Mouse (Mus musculus) liver, postnatal 0 days (tissue): ENCODE measurements around the gene Rnase2a. TPM values are rescaled to one million over a fixed set of nuclear protein-coding genes. Genes with fewer than 3 reads are reported as not detected.

Experiments
- polyA plus RNA-seq: library from polyadenylated mRNA; unstranded; fragments of >200 nt; fragmentation: Nextera tagmentation; extraction: Ambion mirVana; gene quantifications from 2 replicates; pipeline ENCODE4 v1.2.1, GENCODE M21; 2015

Gene Rnase2a
- polyA plus RNA-seq, 1 experiment from 2014 or later, result not detected

Other genes starting within 250 kb of the Rnase2a start
- gene Rnase10, start 248.4 kb downstream of the Rnase2a start, polyA plus RNA-seq, result not detected in 2 replicates
- gene Rnase9, start 214.2 kb downstream of the Rnase2a start, polyA plus RNA-seq, result not detected in 2 replicates
- gene Rnase11, start 205.9 kb downstream of the Rnase2a start, polyA plus RNA-seq, result not detected in 2 replicates
- gene Rnase12, start 198.5 kb downstream of the Rnase2a start, polyA plus RNA-seq, result 1.3 and 1.6 TPM in 2 replicates
- not detected in 2 replicates for gene Olfr750, start 181.7 kb downstream of the Rnase2a start, polyA plus RNA-seq
- gene Rnase4, start 165.0 kb downstream of the Rnase2a start, polyA plus RNA-seq, result 221 and 337 TPM in 2 replicates
- gene Ang, start 165.0 kb downstream of the Rnase2a start, polyA plus RNA-seq, result 85.3 and 131 TPM in 2 replicates
- gene Eddm3b, start 141.7 kb downstream of the Rnase2a start, polyA plus RNA-seq, result 0.07 TPM in 2 replicates
- 6.3 and 7.5 TPM in 2 replicates for gene Rnase6, start 132.2 kb downstream of the Rnase2a start, polyA plus RNA-seq
- gene Rnase1, start 109.3 kb downstream of the Rnase2a start, polyA plus RNA-seq, result 0.11 and 2.1 TPM in 2 replicates
- gene Rnase2b, start 93.9 kb downstream of the Rnase2a start, polyA plus RNA-seq, result not detected in 2 replicates
- not detected in 2 replicates for gene Ang2, start 57.0 kb downstream of the Rnase2a start, polyA plus RNA-seq
- gene Ear14, start 52.7 kb downstream of the Rnase2a start, polyA plus RNA-seq, result not detected in 2 replicates
- gene Gm7247, start 105.6 kb upstream of the Rnase2a start, polyA plus RNA-seq, result not detected in 2 replicates
- gene Vmn2r88, start 154.7 kb upstream of the Rnase2a start, polyA plus RNA-seq, result not detected in 2 replicates
- gene Vmn2r89, start 195.7 kb upstream of the Rnase2a start, polyA plus RNA-seq, result not detected in 2 replicates